Mouse (Mus musculus) heart, postnatal 10 days (tissue): ENCODE data around the gene Ankrd39. TPM values are rescaled to one million over a fixed set of nuclear protein-coding genes. Genes with fewer than 3 reads are reported as not detected.

Experiments
- DNase-seq, 2 experiments: peaks; one replicate each; pipeline ENCODE4 v3.0.0; 2021
- intact Hi-C: fragments of 180-260 bp; cut with DNase I; formaldehyde crosslinking; loops from one replicate; pipeline ENCODE4 v1.15.1; 2025
- total RNA-seq, 2 experiments: library from RNA; stranded (reverse); gene quantifications; 2 replicates each; pipeline ENCODE4 v1.2.3; 2021

The Ankrd39 gene
- total RNA-seq, 2 experiments from 2014 or later: 12.9 to 14.1 TPM

GRCm38 (mm10) chr1:36573524-36573923 is 26.3 kb upstream of the Ankrd39 start:
- intact Hi-C loops: no loop called here
- DNase-seq: no peak

- DNase-seq: peak in 1 of 2 experiments; percentile 65
- intact Hi-C loops: no loop called here
These were observed 25.5 kb upstream of the Ankrd39 start for GRCm38 (mm10) chr1:36572709-36573108.

GRCm38 (mm10) chr1:36572140-36572700 is 25.0 kb upstream of the Ankrd39 start:
- intact Hi-C loops: no loop called here

GRCm38 (mm10) chr1:36571627-36572026 is 24.4 kb upstream of the Ankrd39 start:
- intact Hi-C loops: no loop called here

More at GRCm38 (mm10) chr1:36572140-36572700, 25.0 kb upstream of the Ankrd39 start:
- DNase-seq: no peak

GRCm38 (mm10) chr1:36570320-36570719 is 23.1 kb upstream of the Ankrd39 start:
- intact Hi-C loops: no loop called here
- DNase-seq: no peak

More at GRCm38 (mm10) chr1:36571627-36572026, 24.4 kb upstream of the Ankrd39 start:
- peak in 1 of 2 experiments; percentile 66 for DNase-seq

- no peak for DNase-seq
- intact Hi-C loops: no loop called here
These were observed 22.5 kb upstream of the Ankrd39 start for GRCm38 (mm10) chr1:36569694-36570276.

GRCm38 (mm10) chr1:36568776-36569175 is 21.5 kb upstream of the Ankrd39 start:
- intact Hi-C loops: no loop called here
- no peak for DNase-seq

GRCm38 (mm10) chr1:36567818-36568603 is 20.8 kb upstream of the Ankrd39 start:
- DNase-seq: no peak
- intact Hi-C loops: no loop called here

- intact Hi-C loops: no loop called here
- no peak for DNase-seq
These were observed 19.2 kb upstream of the Ankrd39 start for GRCm38 (mm10) chr1:36566425-36566824.

- intact Hi-C loops: no loop called here
These were observed 16.9 kb upstream of the Ankrd39 start for GRCm38 (mm10) chr1:36564101-36564500.

GRCm38 (mm10) chr1:36563632-36564031 is 16.4 kb upstream of the Ankrd39 start:
- intact Hi-C loops: no loop called here
- DNase-seq: no peak

More at GRCm38 (mm10) chr1:36564101-36564500, 16.9 kb upstream of the Ankrd39 start:
- DNase-seq: peak; percentile 66 to 70

GRCm38 (mm10) chr1:36563197-36563596 is 16.0 kb upstream of the Ankrd39 start:
- intact Hi-C loops: no loop called here
- no peak for DNase-seq

GRCm38 (mm10) chr1:36562388-36562787 is 15.1 kb upstream of the Ankrd39 start:
- DNase-seq: no peak
- intact Hi-C loops: no loop called here

- DNase-seq: no peak
These were observed 13.7 kb upstream of the Ankrd39 start for GRCm38 (mm10) chr1:36560903-36561302.

GRCm38 (mm10) chr1:36559888-36560287 is 12.6 kb upstream of the Ankrd39 start:
- DNase-seq: no peak
- intact Hi-C loops: no loop called here

More at GRCm38 (mm10) chr1:36560903-36561302, 13.7 kb upstream of the Ankrd39 start:
- intact Hi-C loops: no loop called here

GRCm38 (mm10) chr1:36559256-36559655 is 12.0 kb upstream of the Ankrd39 start:
- intact Hi-C loops: no loop called here
- no peak for DNase-seq

GRCm38 (mm10) chr1:36558031-36558993 is 11.1 kb upstream of the Ankrd39 start, which contains the start of gene Sema4c:
Sema4c (minus strand) TSS chr1:36558349.
- peak; percentile 82 to 83 for DNase-seq
- intact Hi-C loops: no loop called here

GRCm38 (mm10) chr1:36557457-36558011 is 10.3 kb upstream of the Ankrd39 start:
- DNase-seq: peak; percentile 92
- intact Hi-C loops: loop anchor here (2.0 kb wide), 1 partner anchor 77 kb away; no protein-coding TSS in a partner anchor

- peak; percentile 95 to 96 for DNase-seq
- intact Hi-C loops: loop anchor here (1.0 to 2.0 kb wide), 2 partner anchors 32 to 78 kb away; no protein-coding TSS in a partner anchor
These were observed 9.6 kb upstream of the Ankrd39 start for GRCm38 (mm10) chr1:36556553-36557456.
